Mouse (Mus musculus) layer of hippocampus, postnatal 36 days (tissue): ENCODE results near the gene Fgfr2. TPM values are rescaled to one million over a fixed set of nuclear protein-coding genes. Genes with fewer than 3 reads are reported as not detected.

Experiments used
- DNase-seq, 2 experiments: peaks; one replicate each; pipeline ENCODE4 v3.0.0; 2022
- total RNA-seq, 2 experiments: library from RNA; stranded (reverse); gene quantifications; 2 replicates each; pipeline ENCODE4 v1.2.3; 2021

Fgfr2 gene
- total RNA-seq, 2 experiments from 2014 or later = 45.4 to 47.9 TPM

DNA sequence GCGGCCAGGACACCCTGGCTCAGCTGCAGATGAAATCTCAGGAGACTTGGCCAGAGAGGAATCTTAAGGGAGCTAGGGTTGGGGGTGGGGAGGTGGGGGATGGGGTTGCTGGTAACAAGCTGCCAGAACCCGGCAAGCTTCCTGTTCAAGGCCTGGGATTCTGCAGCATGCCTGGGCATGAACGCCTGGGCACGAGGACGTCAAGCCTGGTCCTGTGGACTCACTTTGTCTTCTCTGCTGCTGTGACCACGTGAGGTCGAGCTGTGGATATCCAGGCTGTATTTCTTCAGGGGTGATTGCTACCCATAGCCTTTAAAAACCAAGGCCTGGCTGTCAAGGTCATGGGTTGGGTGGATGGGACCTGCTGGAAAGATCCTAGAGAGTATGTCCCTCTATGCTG is 117.4 kb downstream of the Fgfr2 start:
- no peak for DNase-seq

DNA sequence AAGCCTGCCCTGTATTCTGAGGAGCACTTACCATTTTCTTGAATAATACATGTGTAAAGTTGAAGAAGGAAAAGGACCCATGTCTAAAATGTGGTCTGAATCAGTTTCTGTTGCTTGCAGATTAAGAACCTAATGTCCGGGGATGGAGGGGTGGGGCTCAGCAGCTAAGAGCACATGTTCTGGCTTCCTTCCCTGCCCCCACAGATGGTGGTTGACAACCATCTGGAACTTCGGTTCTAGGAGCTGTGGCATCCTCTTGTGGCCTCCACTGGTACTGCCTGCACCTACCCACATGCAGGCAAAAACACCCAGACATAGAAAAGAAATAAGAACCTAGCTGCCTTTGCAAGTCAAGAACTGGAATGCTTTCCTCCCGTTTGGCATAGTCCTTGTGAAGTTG is 119.7 kb downstream of the Fgfr2 start:
- DNase-seq = peak; percentile 84 to 87

DNA sequence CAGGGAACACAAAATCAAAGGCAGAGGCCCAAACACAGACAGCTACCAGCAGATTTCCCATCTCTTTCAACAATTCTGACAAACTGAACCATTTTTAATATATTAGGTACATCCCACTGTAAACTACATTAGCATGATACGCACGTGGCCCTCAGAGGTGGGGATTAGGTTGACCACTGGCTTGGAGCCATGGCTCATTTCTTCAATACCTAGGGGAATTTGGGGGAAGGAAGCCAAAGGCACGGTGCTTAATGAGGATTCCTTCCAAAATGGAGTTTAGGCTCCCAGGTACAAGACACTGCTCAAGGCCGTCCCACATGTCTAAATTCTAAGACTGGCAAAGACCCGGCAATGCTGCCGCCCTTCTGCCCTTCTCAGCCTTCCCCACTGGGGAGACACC is 120.9 kb downstream of the Fgfr2 start:
- DNase-seq = no peak

DNA sequence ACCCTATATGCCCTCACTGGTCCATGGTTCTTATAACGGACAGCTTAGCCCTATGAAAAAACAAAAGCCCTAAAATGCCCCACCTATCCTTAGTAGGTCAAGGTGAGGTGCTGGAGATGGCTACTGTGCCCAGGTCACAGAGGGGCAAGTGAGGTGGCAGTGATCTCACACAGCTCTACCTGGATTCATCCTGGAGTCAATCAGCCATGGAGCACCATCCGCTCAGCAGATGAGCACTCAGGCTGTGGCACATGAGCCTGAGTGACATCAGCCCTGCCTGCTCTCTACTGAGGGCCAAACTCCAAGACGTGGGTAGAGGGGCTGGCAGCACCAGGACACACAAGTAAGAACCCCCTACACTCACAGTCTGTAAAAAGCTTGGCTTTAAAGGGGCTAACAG is 121.8 kb downstream of the Fgfr2 start:
- no peak for DNase-seq

DNA sequence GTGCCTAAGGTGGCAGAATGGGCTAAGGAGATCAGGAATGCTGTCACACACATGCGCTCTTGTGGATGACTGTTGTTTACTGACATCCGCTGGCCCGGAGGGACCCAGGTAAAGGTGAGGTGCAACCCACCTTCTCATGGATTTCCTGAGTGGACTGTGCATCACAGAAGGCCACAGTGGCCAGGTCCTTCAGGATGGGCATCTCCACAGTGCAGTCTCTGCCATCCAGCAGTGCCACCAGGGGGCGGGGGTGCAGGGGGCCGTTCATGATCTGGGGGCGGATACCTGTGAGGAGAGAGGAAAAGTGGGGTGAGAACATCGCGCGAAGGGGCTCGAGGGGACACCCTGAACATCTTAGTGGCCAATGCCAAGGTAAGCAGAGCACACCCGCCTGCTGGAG is 124.1 kb downstream of the Fgfr2 start:
- no peak for DNase-seq

DNA sequence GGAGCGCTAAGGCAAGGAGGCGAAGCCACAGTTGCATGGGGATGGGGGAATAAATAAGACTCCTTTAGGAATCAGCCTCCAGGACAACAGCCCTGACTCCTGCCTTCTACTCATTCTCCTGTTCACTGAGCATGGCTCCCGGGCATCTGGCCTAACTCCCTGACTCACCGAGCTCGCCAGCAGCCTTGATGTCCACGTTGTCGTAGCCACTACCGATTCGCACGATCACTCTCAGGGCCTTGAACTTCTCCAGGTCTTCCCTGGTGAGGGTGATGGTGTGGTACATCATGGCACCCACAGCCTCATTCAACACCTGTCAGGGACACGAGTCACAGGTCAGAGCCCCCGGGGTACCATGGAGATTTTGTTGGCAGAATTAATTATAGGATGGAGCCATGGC is 124.5 kb downstream of the Fgfr2 start:
- no peak for DNase-seq

DNA sequence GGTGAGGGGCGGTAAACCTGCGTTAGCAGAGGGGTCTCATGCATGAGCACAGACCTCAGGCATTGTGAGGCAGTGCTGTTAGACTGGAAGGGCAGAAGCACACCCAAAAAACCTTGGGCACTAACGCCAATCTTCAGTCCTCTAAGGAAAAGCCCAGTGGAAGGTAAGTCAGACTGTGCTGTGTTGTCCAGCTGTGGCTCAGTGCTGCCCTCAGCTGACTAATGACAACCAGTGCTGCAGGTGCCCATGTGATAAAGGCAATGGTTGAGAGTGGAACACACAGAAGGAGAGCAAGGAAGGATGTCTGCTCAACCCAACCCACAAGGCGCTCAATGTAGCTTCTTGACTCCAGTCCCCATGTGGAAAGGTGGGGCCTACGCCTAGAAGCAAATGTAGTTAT is 126.8 kb downstream of the Fgfr2 start:
- peak in 1 of 2 experiments; percentile 38 for DNase-seq

DNA sequence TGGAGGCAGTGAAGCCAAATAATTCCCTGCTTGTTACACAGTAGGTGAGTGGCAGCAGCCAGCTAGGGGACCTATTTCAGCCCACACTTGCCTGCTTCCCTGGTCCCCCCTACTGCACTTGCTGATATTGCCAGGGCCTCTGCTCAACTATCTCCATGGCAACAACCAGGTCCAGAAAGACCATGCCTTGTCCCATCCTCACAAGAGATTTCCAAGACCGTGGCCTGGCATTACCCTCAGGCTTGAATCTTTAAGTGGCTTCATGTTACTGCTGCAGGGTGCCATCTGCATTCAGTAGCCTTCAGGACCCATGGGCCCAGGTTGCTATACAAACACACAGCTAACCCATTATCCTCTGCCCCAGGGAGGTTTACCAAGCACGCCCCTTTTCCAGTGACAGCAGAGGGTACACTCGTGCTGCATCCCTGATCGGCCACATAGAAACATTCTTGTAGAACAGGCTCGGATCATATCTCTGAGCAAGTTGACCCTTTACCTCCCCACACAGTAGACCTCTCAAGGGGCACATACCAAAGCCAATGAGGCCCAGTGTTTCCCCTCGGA is 128.4 kb downstream of the Fgfr2 start:
- peak in 1 of 2 experiments; percentile 19 for DNase-seq

DNA sequence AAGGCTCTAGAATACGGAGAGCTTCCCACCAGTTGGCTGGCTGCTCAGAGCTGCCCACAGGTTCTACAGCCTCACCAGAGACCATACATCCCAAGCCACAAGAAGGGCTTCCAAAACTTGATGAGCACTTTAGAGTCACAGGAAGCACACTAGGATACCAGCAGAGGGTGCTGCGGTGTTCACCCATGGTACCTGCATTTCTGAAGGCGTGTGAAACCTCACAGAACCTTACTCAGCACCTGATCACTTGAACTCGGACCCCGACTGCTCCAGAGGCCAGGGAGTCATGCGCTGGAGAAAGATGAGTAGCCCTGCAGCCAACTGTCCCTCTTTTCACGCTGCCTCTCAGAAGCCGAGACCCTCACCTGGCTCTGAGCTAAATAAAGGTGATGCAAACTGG is 129.0 kb downstream of the Fgfr2 start:
- no peak for DNase-seq

DNA sequence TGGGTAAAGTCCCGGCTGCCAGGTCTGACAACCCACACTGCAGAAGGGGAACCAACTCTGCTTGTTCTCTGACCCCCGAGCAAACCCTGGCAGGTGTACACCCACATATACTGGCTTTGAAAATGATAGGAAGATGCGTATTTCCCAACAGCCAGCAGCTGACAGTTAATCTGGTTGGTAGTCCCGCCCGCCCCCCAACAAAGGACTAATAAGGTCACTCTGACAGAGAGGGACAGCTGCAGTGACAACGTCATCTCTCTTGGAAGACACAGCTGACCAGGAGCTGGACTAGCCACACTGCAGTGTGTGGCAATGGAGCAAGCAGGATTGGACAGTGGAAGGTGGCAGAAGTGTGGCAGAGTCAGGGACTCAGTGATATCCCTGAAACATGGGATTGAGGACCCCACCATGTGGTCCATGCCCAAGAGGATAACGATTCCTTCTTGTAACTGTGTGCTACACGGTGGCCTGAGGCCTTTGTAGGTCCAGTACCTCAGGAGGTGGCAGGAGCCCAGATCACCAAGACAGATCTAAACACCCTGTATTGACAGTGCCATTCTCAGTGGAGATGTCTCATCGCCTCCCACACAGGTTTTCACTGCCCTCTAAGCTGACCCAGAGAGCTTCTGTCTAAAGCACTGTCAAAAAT is 130.1 kb downstream of the Fgfr2 start:
- DNase-seq = no peak

DNA sequence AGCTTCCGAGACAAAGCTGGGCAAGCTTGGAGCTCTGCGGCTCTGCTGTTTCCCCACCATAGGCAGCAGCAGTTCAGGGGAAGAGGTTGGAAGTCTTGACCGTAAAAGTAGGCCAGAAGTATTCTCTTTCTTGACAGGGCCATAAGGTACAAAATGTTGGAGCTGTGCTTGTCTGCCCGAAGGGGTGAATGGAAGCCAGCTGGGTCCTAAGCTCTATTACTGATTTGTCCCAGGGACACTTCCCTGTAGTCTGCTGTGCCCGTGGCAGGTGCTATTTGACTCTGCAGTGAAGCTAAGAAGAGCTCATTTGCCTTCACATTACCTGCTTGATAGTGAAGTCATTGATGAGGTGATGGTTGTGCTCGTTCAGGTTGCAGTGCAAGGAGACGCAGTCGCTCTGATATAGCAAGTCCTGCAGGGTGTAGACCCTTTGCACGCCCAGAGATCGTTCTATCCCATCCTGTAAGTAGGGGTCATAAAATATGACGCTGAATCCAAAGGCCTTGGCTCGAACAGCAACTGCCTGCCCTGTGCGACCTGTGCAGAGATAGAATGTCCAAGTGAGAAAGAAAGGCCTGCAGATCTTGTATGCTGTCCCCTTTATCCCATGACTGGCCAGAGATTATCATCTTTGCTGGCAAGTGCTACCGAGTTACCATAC is 131.8 kb downstream of the Fgfr2 start:
- no peak for DNase-seq

DNA sequence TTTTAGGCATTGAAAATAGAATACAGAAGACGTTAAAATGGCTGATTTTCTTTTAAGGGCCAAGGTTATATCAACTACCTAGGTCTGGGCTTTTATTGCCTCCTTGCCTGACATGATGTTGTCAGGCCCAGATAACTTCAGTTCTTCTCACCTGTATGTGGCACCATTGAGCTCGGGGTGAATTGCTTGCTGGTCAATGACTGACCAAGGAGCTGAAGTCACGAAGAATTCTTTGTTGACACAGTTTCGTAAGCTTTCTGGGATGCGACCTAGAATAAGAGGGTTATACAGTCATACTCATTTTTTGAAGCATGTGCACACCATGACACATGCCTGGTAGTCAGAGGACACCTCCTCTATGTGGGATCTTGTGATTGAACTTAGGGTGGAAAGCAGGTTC is 133.3 kb downstream of the Fgfr2 start:
- no peak for DNase-seq

DNA sequence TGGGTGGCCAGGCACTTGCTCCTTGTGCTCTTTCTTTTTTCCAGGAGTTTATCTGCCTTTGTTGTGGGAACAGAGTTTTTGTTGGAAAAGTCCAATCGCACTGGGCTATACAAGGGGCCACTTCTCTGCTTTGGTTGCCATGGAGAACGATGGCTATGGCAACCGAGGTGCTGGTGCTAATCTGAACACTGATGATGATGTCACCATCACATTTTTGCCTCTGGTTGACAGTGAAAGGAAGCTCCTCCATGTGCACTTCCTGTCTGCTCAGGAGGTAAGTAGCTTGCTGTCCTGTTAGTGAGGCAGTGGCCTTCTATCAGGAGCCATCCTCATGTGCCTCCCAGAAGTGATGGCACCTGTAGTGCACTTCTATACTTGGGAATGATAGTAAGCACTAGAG is 140.5 kb downstream of the Fgfr2 start:
- no peak for DNase-seq

DNA sequence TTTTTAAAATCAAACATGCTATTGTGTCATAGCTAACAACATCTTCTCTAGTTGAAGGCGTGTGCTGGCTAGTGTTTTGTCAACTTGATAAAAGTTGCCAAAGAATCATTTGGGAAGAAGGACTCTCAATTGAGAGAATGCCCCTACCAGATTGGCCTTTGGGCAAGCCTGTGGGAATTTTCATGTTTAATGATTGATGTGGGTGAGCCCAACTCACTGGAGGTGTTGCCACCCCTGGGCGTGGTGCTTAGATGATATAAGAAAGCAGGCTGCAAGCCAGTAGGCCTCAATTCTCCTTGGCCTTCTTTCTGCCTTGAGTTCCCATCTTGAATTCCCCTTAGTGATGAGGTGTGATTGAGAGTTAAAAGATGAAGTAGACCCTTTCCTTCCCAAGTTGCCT is 145.2 kb downstream of the Fgfr2 start:
- DNase-seq = no peak

DNA sequence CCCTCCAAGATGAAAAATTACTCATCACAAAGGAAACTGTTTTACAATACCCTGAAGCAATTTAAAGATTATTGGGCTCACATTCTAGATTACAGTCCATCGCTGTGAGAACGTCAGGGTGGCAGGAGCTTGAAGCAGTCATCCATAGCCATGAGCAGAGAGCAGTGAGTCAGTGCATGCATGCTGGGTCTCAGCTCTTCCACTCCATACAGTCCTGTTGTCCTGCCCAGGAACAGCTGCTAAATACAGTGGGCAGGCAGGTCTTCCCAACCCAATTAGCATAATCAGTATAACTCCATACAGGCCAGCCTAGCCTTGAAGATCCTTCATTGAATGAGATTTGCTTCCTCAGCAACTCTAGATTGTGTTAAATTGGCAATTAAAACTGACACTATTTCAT is 147.1 kb downstream of the Fgfr2 start:
- DNase-seq = no peak

DNA sequence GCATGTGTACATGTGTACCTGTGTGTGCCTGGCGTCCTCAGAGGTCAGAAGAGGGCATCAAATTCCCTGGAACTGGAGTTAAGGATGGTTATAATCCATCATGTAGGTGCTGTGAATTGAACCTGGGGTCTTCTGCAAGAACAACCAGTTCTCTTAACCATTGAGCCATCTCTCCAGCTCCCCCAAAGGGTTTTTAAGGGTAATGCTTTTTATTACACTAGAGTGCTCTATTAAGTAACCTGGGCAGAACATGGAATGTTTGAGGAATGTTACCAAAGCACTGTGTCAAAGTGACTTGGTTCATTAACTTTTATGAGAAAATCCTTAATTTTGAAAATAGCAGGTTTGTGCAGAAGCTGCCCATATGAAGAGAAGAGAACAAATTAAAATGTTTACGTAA is 151.1 kb downstream of the Fgfr2 start:
- no peak for DNase-seq

DNA sequence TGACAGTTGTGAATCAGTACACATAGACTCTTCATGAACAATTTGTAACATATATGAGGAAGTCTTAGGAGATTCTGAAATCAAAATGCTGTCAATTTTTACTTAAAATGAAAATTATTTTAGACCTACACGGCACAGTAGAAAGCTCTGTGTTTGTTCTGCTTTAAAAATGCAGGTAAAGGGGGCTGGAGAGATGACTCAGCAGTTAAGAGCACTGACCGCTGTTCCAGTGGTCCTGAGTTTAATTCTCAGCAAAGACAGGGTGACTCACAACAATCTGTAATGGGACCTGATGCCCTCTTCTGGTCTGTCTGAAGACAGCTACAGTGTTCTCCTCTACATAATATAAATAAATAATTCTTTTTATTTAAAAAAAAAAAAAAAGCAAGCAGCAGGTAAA is 157.4 kb downstream of the Fgfr2 start:
- DNase-seq = no peak

DNA sequence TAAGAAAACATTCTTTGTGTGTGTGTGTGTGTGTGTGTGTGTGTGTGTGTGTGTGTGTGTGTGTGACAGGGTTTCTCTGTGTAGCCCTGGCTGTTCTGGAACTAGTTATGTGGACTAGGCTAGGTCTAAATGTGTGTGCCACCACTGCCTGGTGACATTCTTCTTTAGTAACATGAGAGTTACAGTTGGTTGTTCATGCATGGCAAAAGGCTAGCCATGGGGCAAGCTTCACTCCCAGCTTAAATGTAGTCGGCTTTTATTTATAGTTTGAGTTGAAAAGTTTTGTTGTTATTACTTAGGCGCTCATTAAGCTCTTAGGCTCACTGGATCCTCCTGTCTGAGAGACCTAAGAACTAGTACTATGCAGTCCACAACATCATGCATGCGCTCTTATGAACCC is 158.8 kb downstream of the Fgfr2 start:
- no peak for DNase-seq

DNA sequence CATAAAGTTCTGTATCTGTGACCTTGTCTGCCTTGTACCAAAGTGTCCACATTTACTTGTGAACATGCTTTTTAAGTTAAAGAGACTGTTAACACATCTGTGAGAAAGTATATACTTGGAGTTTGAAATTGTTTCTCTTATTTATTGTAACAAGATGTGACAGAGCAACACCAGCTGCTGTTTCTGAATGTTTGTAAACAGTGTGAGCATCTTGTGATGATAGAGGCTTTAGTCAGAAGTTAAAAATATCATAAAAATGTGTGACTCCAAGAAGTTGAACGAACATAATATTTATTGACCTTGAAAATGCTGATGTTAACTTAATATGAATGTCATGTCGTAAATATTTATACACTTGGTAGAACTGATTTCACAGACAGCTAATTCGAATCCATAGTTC is 172.5 kb downstream of the Fgfr2 start:
- DNase-seq = no peak

DNA sequence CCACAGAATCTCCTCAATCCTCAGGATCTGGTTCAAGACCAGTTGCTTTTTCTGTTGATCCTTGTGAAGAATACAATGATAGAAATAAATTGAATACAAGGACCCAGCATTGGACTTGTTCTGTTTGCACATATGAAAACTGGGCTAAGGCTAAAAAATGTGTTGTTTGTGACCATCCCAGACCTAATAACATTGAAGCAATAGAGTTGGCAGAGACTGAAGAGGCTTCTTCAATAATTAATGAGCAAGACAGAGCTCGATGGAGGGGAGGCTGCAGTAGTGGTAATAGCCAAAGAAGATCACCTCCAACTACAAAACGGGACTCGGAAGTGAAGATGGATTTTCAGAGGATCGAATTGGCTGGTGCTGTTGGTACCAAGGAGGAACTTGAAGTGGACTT is 173.2 kb downstream of the Fgfr2 start:
- DNase-seq = no peak

DNA sequence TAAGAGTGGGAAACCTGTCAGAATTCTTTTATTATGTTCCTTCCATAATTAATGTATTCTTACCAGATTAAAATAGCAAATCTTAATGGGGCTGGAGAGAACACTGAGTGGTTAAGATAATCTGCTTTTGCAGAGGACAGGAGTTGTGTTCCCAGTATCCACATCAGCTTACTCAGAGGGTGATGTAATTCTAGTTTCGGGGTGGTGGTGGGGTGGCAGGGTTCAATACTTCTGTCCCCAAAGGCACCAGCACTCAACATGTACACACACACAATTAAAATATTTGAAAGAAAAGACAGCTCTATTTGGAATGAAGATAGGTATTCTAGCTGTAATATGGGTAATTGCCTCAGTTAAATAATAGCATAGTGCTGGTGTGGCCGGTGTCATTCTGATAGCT is 182.6 kb downstream of the Fgfr2 start:
- DNase-seq = no peak

DNA sequence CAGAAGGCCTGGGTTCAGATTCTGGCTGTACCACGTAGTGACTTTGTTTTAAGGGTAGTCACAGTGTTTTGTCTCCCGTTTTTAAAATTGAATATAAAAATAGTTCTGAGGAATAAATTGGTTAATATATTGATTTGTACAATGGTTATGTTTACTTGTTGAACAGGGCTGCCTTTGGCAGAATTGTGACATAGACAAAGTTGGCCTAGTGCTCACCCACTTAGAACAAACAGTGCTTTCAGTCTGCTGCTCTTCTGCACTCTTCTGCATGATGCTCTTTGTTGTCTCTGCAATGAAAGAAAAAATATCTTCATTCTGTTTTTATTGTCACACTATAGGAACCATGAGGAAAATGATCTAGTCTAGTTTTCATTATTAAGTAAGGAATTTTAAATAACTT is 184.0 kb downstream of the Fgfr2 start:
- no peak for DNase-seq

DNA sequence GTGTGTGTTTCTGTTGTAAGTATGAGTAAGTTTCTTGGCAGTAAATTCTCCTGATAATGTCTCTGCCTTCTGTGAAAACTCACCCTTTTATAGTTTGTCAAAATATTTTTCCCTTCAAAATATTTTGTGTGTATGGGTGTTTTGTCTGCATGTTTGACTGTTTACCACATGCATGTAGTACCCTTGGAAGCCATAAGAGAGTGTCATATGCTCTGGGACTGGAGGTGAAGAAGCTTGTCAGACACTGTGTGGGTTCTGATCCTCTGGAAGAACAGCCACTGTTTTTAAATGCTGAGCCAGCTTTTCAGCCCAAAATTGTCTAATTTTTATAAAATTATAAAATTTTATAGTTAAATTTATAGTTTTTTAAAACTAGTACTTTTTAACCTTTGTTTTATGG is 188.4 kb downstream of the Fgfr2 start:
- no peak for DNase-seq

DNA sequence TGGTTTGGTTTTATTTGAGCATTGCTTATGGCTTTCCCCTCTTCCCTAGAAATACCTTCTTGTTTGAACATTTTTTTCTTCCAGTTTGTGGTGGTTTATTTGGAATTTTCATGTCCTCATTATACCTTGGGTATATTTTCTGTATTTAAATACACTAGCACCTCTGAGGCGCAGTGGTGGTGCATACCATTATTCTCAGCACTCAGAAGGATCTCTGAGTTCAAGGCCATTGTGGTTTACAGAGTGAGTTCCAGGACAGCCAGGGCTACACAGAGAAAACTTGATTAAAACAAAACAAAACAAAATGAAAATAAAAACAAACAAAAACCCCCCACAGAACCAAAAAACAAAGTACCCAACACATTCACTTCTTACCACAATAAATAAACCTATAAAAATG is 189.8 kb downstream of the Fgfr2 start:
- DNase-seq = no peak
